ENCODE assay signal across 8 mouse cellular contexts in genomic region chr2:66180293-66180692, GRCm38 (mm10). TPM values are rescaled to one million over a fixed set of nuclear protein-coding genes. Genes with fewer than 3 reads are reported as not detected.
DNase-seq lines count a peak whose midpoint lies in the region; ATAC-seq and TF ChIP-seq lines count a peak whose summit lies in the region.

No protein-coding gene starts in this region.

- H3K4me1 ChIP-seq in lung, adult 2 months (ENCODE audit: control insufficient read depth, insufficient read depth, low read length) = peaks cover 3% of the 10 kb centered on the region; the same call in 1 of the 2 replicates

- no peak for ATAC-seq in CD4-positive, CD25-positive, alpha-beta regulatory T cell, adult 4 months

- peak; percentile 83 for DNase-seq in NIH3T3 (ENCODE audit: low read depth)
- peak; percentile 62 for DNase-seq in adrenal gland, adult 2 months
- DNase-seq in forelimb bud, embryonic 11.5 days (ENCODE audit: low read depth, low spot score) = peak; percentile 85
- peak; percentile 29 for DNase-seq in kidney, adult 11 months
- peak; percentile 5 for DNase-seq in lung, adult 2 months
- peak; percentile 50 for DNase-seq in ovary, postnatal 36 days (ENCODE audit: low spot score)
- DNase-seq in layer of hippocampus, postnatal 14 days (ENCODE audit: low spot score in 2 of 2) = no peak

- TF ChIP-seq CTCF in lung, adult 2 months (IDR thresholded peaks at IDR 0.05; ENCODE audit: insufficient read depth, low read length) = no peak

- no peak overlapping the region for H3K4me3 ChIP-seq in lung, adult 2 months (replicated peaks; ENCODE audit: extremely low read depth, low read depth, low read length)

- WGBS in lung, adult 2 months = 48% methylated on average over 10 of the region's 10 CpGs

- TF ChIP-seq POLR2A in lung, adult 2 months (IDR thresholded peaks at IDR 0.05; ENCODE audit: borderline replicate concordance, extremely low read depth, low read depth, low read length) = no peak

RNA-seq across cellular contexts. Expression of gene Galnt3, which starts 55.5 kb away (rescaled TPM):
- total RNA-seq in adrenal gland, adult 2 months (2021) = 1 to 10 TPM; 1.2 to 1.7 TPM
- 0.13 and 0.42 TPM in 2 replicates for polyA plus RNA-seq in adrenal gland, adult 2 months (2012; rRNA removed)
- polyA plus RNA-seq in lung, adult 2 months (2012; rRNA removed) = 2.7 and 5.1 TPM in 2 replicates
- polyA plus RNA-seq in CD4-positive, CD25-positive, alpha-beta regulatory T cell, adult 4 months (2017; shearing (Covaris generic)) = under 1 TPM in 1 of 2 experiments, not detected in 1; 0.42 TPM
- total RNA-seq in layer of hippocampus, postnatal 14 days (2021) = 1 to 10 TPM; 4.4 to 6.6 TPM

Comparison
In these comparisons a context has a peak if more than half of its experiments do, and no peak if none do; other contexts are left out.
1. DNase-seq: peak in NIH3T3 (single experiment), adrenal gland, adult 2 months (single experiment), forelimb bud, embryonic 11.5 days (single experiment), kidney, adult 11 months (single experiment), lung, adult 2 months (single experiment) and ovary, postnatal 36 days (single experiment); none in layer of hippocampus, postnatal 14 days (0 of 2).